Mouse (Mus musculus) ES-E14 (cell line): ENCODE data around the gene Olfr653. TPM values are rescaled to one million over a fixed set of nuclear protein-coding genes. Genes with fewer than 3 reads are reported as not detected.

ENCODE experiments used
- DNase-seq: peaks from one replicate; pipeline ENCODE4 v3.0.0-alpha.2; 2013; ENCODE audit warnings: low read depth, low spot score
- H3K27ac ChIP-seq: 2 replicates; pipeline ENCODE4 v1.5.1; 2012; ENCODE audit warnings: low read depth, mild to moderate bottlenecking, low read length, moderate library complexity, mixed read lengths; ENCODE audit not compliant: poor library complexity, insufficient read depth, severe bottlenecking
- H3K36me3 ChIP-seq: 2 replicates; pipeline ENCODE4 v1.6.1; 2012; ENCODE audit warnings: mild to moderate bottlenecking, low read length, moderate library complexity, mixed read lengths; ENCODE audit not compliant: control insufficient read depth, poor library complexity, insufficient read depth, severe bottlenecking
- H3K4me1 ChIP-seq, 2 experiments: fragments of 150-350 bp in 1 of 2; sonication (generic) in 1 of 2; 2 replicates each; pipeline ENCODE4 v1.6.1; 2012; ENCODE audit warnings: low read length in 2 of 2, mild to moderate bottlenecking in 1 of 2, mixed read lengths in 1 of 2; ENCODE audit not compliant: control insufficient read depth in 2 of 2, insufficient read depth in 2 of 2, poor library complexity in 1 of 2
- H3K4me3 ChIP-seq, 2 experiments: fragments of 150-350 bp in 1 of 2; sonication (generic) in 1 of 2; 2 replicates each; pipeline ENCODE4 v1.5.1; 2012; ENCODE audit warnings: low read length in 2 of 2, low read depth in 1 of 2, mild to moderate bottlenecking in 1 of 2, mixed read lengths in 1 of 2; ENCODE audit not compliant: insufficient read depth in 1 of 2, poor library complexity in 1 of 2, severe bottlenecking in 1 of 2
- H3K9ac ChIP-seq: 2 replicates; pipeline ENCODE4 v1.6.1; 2012; ENCODE audit warnings: low read depth, mild to moderate bottlenecking, low read length, mixed read lengths; ENCODE audit not compliant: poor library complexity, insufficient read depth, severe bottlenecking
- H3K9me3 ChIP-seq: fragments of 150-350 bp; sonication (generic); 2 replicates; pipeline ENCODE4 v1.6.1; 2012; ENCODE audit warnings: low read depth, mild to moderate bottlenecking, low read length; ENCODE audit not compliant: control insufficient read depth, insufficient read depth
- CHD2 ChIP-seq: IDR thresholded peaks from 2 replicates; pipeline ENCODE4 v1.6.1; 2014; ENCODE audit warnings: mild to moderate bottlenecking, low read depth, low read length, inconsistent platforms
- HCFC1 ChIP-seq: IDR thresholded peaks from 2 replicates; pipeline ENCODE4 v1.6.1; 2012; ENCODE audit warnings: low read length, inconsistent platforms, borderline replicate concordance; ENCODE audit not compliant: insufficient read depth
- MAFK ChIP-seq: IDR thresholded peaks from 2 replicates; pipeline ENCODE4 v1.6.1; 2014; ENCODE audit warnings: mild to moderate bottlenecking, low read depth, low read length, inconsistent platforms; ENCODE audit not compliant: insufficient read depth
- ZC3H11A ChIP-seq: IDR thresholded peaks from 2 replicates; pipeline ENCODE4 v1.6.1; 2012; ENCODE audit warnings: low read depth, mild to moderate bottlenecking, inconsistent platforms, low read length, borderline replicate concordance
- ZNF384 ChIP-seq: IDR thresholded peaks from 2 replicates; pipeline ENCODE4 v1.6.1; 2012; ENCODE audit warnings: low read depth, low read length, inconsistent platforms
- in situ Hi-C, 2 experiments: fragments of 600-800 bp; cut with MboI; formaldehyde crosslinking; loops; one replicate each; pipeline ENCODE4 v1.15.1; 2025; ENCODE audit warnings: low sequenced_read_pairs in 2 of 2, inconsistent platforms in 1 of 2; ENCODE audit not compliant: unreplicated experiment in 2 of 2
- total RNA-seq: library from RNA; depleted of rRNA; stranded (reverse); fragments of 300-350 nt; gene quantifications from 2 replicates; pipeline ENCODE4 v1.2.3, GENCODE M21; 2012; rRNA removed

Gene Olfr653
- total RNA-seq, 1 experiment, result not detected

DNA sequence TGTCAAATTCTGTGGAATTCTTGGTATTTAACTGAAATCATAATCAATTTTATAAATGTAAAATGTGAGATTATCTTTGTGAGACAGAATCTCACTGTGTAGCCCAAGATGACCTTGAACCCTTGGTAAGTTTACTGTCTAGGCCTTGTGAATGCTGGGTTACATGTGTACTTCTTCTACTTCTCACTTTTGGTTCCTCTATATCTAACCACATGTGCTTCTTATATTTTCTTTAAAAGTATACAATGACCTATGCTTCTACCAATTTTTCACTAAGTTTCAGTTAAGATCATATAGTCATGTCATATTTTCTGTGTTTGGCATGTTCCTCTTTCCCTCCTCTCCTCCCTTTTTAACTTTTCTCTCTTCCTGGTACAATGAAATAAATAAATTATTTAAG, 27.6 kb downstream of the Olfr653 start:
- H3K9ac ChIP-seq, result no peak overlapping the region
- TF ChIP-seq MAFK, result no peak
- no peak for TF ChIP-seq HCFC1
- no peak for TF ChIP-seq ZNF384
- TF ChIP-seq ZC3H11A, result no peak
- TF ChIP-seq CHD2, result no peak
- DNase-seq, result no peak
- H3K9me3 ChIP-seq, result no peaks in the 10 kb centered on the region
- in situ Hi-C loops, result loop anchor here in 1 of 2 experiments (25.0 kb wide), 1 partner anchor 417 kb away; the partner anchor contains the start of genes Olfr648 and Olfr649
- no peak overlapping the region for H3K4me3 ChIP-seq
- no peak overlapping the region for H3K27ac ChIP-seq
- no peaks in the 10 kb centered on the region for H3K36me3 ChIP-seq
- H3K4me1 ChIP-seq, result no peaks in the 10 kb centered on the region

GRCm38 (mm10) chr7:104613655-104614054, 36.5 kb downstream of the Olfr653 start, which contains the start of gene Olfr656:
Gene Olfr656, plus strand, starts transcription at chr7:104613955.
- DNase-seq, result no peak
- no peak within 1 kb of the TSS for H3K27ac ChIP-seq
- no peak within 1 kb of the TSS for H3K4me3 ChIP-seq
- H3K9ac ChIP-seq, result no peak within 1 kb of the TSS
- H3K9me3 ChIP-seq, result no peaks in the 10 kb centered on the region
- TF ChIP-seq ZC3H11A (no peak), HCFC1 (no peak), MAFK (no peak), ZNF384 (no peak), CHD2 (no peak)
- in situ Hi-C loops, result loop anchor here in 1 of 2 experiments (25.0 kb wide), 1 partner anchor 426 kb away; the partner anchor contains the start of genes Olfr648 and Olfr649
- H3K4me1 ChIP-seq, result no peaks in the 10 kb centered on the region
- no peaks in the 10 kb centered on the region for H3K36me3 ChIP-seq

GRCm38 (mm10) chr7:104624494-104624893, 47.4 kb downstream of the Olfr653 start, which contains the start of gene Olfr657:
Gene Olfr657, plus strand, starts transcription at chr7:104624794.
- no peak for DNase-seq
- Histone ChIP-seq H3K27ac (no peak within 1 kb of the TSS), H3K4me1 (no peaks in the 10 kb centered on the region), H3K9ac (no peak within 1 kb of the TSS), H3K36me3 (no peaks in the 10 kb centered on the region), H3K9me3 (no peaks in the 10 kb centered on the region), H3K4me3 (no peak within 1 kb of the TSS)
- in situ Hi-C loops, result loop anchor here in 1 of 2 experiments (25.0 kb wide), 1 partner anchor 437 kb away; the partner anchor contains the start of genes Olfr648 and Olfr649
- TF ChIP-seq ZNF384, result no peak
- no peak for TF ChIP-seq HCFC1
- TF ChIP-seq CHD2, result no peak
- no peak for TF ChIP-seq MAFK
- no peak for TF ChIP-seq ZC3H11A

Other genes starting within 250 kb of the Olfr653 start
- gene Trim34b, start 247.8 kb upstream of the Olfr653 start, total RNA-seq, result 0.94 and 1.0 TPM in 2 replicates
- 2.5 and 2.9 TPM in 2 replicates for gene Trim12c, start 224.0 kb upstream of the Olfr653 start, total RNA-seq
- not detected in 2 replicates for gene Trim30b, start 207.4 kb upstream of the Olfr653 start, total RNA-seq
- gene Trim30c, start 176.5 kb upstream of the Olfr653 start, total RNA-seq, result not detected in 2 replicates
- 0.36 TPM in 1 of 2 replicates, not detected in the other for gene Trim30a, start 112.1 kb upstream of the Olfr653 start, total RNA-seq
- gene Trim30d, start 69.5 kb upstream of the Olfr653 start, total RNA-seq, result 0.11 and 0.13 TPM in 2 replicates
- gene Olfr651, start 27.2 kb upstream of the Olfr653 start, total RNA-seq, result not detected in 2 replicates
- gene Olfr652, start 16.4 kb upstream of the Olfr653 start, total RNA-seq, result not detected in 2 replicates
- gene Olfr654, start 9.7 kb downstream of the Olfr653 start, total RNA-seq, result not detected in 2 replicates
- gene Olfr655, start 24.5 kb downstream of the Olfr653 start, total RNA-seq, result not detected in 2 replicates
- not detected in 2 replicates for gene Olfr656, start 36.6 kb downstream of the Olfr653 start, total RNA-seq
- gene Olfr657, start 47.5 kb downstream of the Olfr653 start, total RNA-seq, result not detected in 2 replicates
- 0.04 TPM in 1 of 2 replicates, not detected in the other for gene Olfr658, start 70.0 kb downstream of the Olfr653 start, total RNA-seq
- gene Olfr659, start 89.4 kb downstream of the Olfr653 start, total RNA-seq, result not detected in 2 replicates
- not detected in 2 replicates for gene Olfr661, start 109.2 kb downstream of the Olfr653 start, total RNA-seq
- 6.5 and 10.5 TPM in 2 replicates for gene Usp17le, start 200.2 kb downstream of the Olfr653 start, total RNA-seq